Mouse (Mus musculus): ENCODE results near the gene Cldn18. TPM values are rescaled to one million over a fixed set of nuclear protein-coding genes. Genes with fewer than 3 reads are reported as not detected.

Gene Cldn18
- total and polyA plus RNA-seq, 3 experiments, result 0.27 TPM; not detected in 2

- ATAC-seq (ENCODE audit: extremely low read depth, insufficient number of reproducible peaks, low FRiP score, poor library complexity, severe bottlenecking) (no peak), DNase-seq (ENCODE audit: low spot score) (no peak)
- Histone ChIP-seq H3K4me1 (ENCODE audit: insufficient read depth, low read depth, low read length) (no peaks in the 10 kb centered on the region), H3K27me3 (ENCODE audit: insufficient read depth, low read length) (no peaks in the 10 kb centered on the region), H3K36me3 (replicated peaks) (no peaks in the 10 kb centered on the region), H3K4me3 (ENCODE audit: low read depth, low read length) (no peak overlapping the region), H3K9me3 (replicated peaks) (no peaks in the 10 kb centered on the region)
- TF ChIP-seq TAL1 (conservative IDR thresholded peaks at IDR 0.05; ENCODE audit: low read depth, low read length) (no peak), POLR2AphosphoS5 (IDR thresholded peaks at IDR 0.05; ENCODE audit: insufficient replicate concordance, low read depth, low read length) (no peak), CTCF (IDR thresholded peaks at IDR 0.05; ENCODE audit: low read depth, low read length) (no peak), GATA2 (IDR thresholded peaks at IDR 0.05; ENCODE audit: borderline replicate concordance, low read depth, low read length) (no peak), GATA1 (IDR thresholded peaks at IDR 0.05; ENCODE audit: borderline replicate concordance, low read length) (no peak)
Measured at GRCm38 (mm10) chr9:99671603-99672002, 45.5 kb downstream of the Cldn18 start.

DNA sequence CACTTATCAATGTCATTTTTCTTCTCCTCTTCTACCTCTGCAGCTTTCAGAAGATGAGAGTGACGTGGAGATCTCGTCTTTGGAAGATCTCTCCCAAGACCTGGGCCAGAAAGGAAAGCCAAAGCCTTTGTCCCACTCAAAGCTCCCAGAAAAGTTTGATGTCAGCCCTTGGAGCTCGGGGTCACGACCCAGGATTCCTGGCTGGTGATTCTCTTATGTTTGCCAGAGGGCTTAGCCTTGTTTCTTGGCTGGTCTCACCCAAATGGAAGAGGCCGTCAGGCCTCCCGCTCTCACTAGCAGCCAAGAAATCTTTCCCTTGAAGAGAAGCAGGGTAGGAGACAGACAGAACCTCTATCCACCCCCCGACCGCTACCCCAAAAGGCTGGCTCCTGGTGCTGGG, 49.5 kb downstream of the Cldn18 start:
- no peak overlapping the region for H3K4me3 ChIP-seq (ENCODE audit: low read depth, low read length)
- no peak for TF ChIP-seq CTCF (IDR thresholded peaks at IDR 0.05; ENCODE audit: low read depth, low read length)
- no peak for TF ChIP-seq GATA1 (IDR thresholded peaks at IDR 0.05; ENCODE audit: borderline replicate concordance, low read length)
- no peak for TF ChIP-seq GATA2 (IDR thresholded peaks at IDR 0.05; ENCODE audit: borderline replicate concordance, low read depth, low read length)
- TF ChIP-seq POLR2AphosphoS5 (IDR thresholded peaks at IDR 0.05; ENCODE audit: insufficient replicate concordance, low read depth, low read length), result no peak
- TF ChIP-seq TAL1 (conservative IDR thresholded peaks at IDR 0.05; ENCODE audit: low read depth, low read length), result no peak
- H3K4me1 ChIP-seq (ENCODE audit: insufficient read depth, low read depth, low read length), result no peaks in the 10 kb centered on the region
- ATAC-seq (ENCODE audit: extremely low read depth, insufficient number of reproducible peaks, low FRiP score, poor library complexity, severe bottlenecking) (no peak), DNase-seq (ENCODE audit: low spot score) (no peak)
- peaks cover 2% of the 10 kb centered on the region; the same call in 1 of the 2 replicates for H3K27me3 ChIP-seq (ENCODE audit: insufficient read depth, low read length)
- no peaks in the 10 kb centered on the region for H3K9me3 ChIP-seq (replicated peaks)
- H3K36me3 ChIP-seq (replicated peaks), result no peaks in the 10 kb centered on the region

GRCm38 (mm10) chr9:99662887-99663286, 54.2 kb downstream of the Cldn18 start:
- no peaks in the 10 kb centered on the region for H3K9me3 ChIP-seq (replicated peaks)
- no peaks in the 10 kb centered on the region for H3K4me1 ChIP-seq (ENCODE audit: insufficient read depth, low read depth, low read length)
- H3K36me3 ChIP-seq (replicated peaks), result no peaks in the 10 kb centered on the region
- ATAC-seq (ENCODE audit: extremely low read depth, insufficient number of reproducible peaks, low FRiP score, poor library complexity, severe bottlenecking), result no peak
- H3K27me3 ChIP-seq (ENCODE audit: insufficient read depth, low read length), result peaks cover 2% of the 10 kb centered on the region; the same call in 1 of the 2 replicates
- H3K4me3 ChIP-seq (ENCODE audit: low read depth, low read length), result no peak overlapping the region
- TF ChIP-seq GATA1 (IDR thresholded peaks at IDR 0.05; ENCODE audit: borderline replicate concordance, low read length) (no peak), CTCF (IDR thresholded peaks at IDR 0.05; ENCODE audit: low read depth, low read length) (no peak), POLR2AphosphoS5 (IDR thresholded peaks at IDR 0.05; ENCODE audit: insufficient replicate concordance, low read depth, low read length) (no peak), TAL1 (conservative IDR thresholded peaks at IDR 0.05; ENCODE audit: low read depth, low read length) (no peak), GATA2 (IDR thresholded peaks at IDR 0.05; ENCODE audit: borderline replicate concordance, low read depth, low read length) (no peak)
- no peak for DNase-seq (ENCODE audit: low spot score)

- no peak for TF ChIP-seq GATA2 (IDR thresholded peaks at IDR 0.05; ENCODE audit: borderline replicate concordance, low read depth, low read length)
- TF ChIP-seq CTCF (IDR thresholded peaks at IDR 0.05; ENCODE audit: low read depth, low read length), result peak; percentile 92
- Histone ChIP-seq H3K27me3 (ENCODE audit: insufficient read depth, low read length) (peaks cover 2% of the 10 kb centered on the region; the same call in 1 of the 2 replicates), H3K36me3 (replicated peaks) (no peaks in the 10 kb centered on the region), H3K9me3 (replicated peaks) (no peaks in the 10 kb centered on the region), H3K4me3 (ENCODE audit: low read depth, low read length) (no peak overlapping the region), H3K4me1 (ENCODE audit: insufficient read depth, low read depth, low read length) (no peaks in the 10 kb centered on the region)
- DNase-seq (ENCODE audit: low spot score) (peak; percentile 49), ATAC-seq (ENCODE audit: extremely low read depth, insufficient number of reproducible peaks, low FRiP score, poor library complexity, severe bottlenecking) (peak; percentile 34; the same call in 1 of the 2 replicates)
Measured at GRCm38 (mm10) chr9:99662406-99662805, 54.7 kb downstream of the Cldn18 start.

DNA sequence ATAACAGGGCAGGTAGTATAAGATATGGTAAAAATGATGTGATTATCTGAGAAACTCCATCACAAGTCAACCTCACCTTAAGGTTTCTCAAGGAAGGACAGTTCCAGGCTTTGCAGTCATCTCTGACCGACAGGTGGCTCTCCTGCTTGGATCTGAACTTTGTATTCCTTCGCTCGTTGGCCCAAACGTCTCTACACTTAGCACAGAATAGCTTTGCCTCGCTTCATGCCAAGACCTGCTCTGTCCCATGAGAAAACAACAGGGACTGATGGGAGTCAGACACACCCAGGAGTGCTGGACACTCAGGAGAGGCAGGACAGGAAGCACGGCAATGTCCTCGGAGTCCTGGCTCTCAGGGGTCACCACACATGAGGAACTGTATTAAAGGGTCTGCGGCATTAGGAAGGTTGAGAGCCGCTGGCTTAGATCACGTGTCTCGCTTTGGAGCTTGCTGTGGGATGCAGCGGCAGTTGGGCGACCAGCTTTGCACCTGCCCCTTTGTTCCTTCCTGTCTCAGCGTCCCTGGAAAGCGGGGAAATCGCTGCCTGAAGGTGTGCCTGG, 55.4 kb downstream of the Cldn18 start:
- DNase-seq (ENCODE audit: low spot score), result no peak
- no peaks in the 10 kb centered on the region for H3K4me1 ChIP-seq (ENCODE audit: insufficient read depth, low read depth, low read length)
- H3K4me3 ChIP-seq (ENCODE audit: low read depth, low read length), result no peak overlapping the region
- no peaks in the 10 kb centered on the region for H3K9me3 ChIP-seq (replicated peaks)
- peaks cover 2% of the 10 kb centered on the region; the same call in 1 of the 2 replicates for H3K27me3 ChIP-seq (ENCODE audit: insufficient read depth, low read length)
- ATAC-seq (ENCODE audit: extremely low read depth, insufficient number of reproducible peaks, low FRiP score, poor library complexity, severe bottlenecking), result no peak
- no peaks in the 10 kb centered on the region for H3K36me3 ChIP-seq (replicated peaks)
- no peak for TF ChIP-seq GATA2 (IDR thresholded peaks at IDR 0.05; ENCODE audit: borderline replicate concordance, low read depth, low read length)
- TF ChIP-seq TAL1 (conservative IDR thresholded peaks at IDR 0.05; ENCODE audit: low read depth, low read length), result no peak
- TF ChIP-seq GATA1 (IDR thresholded peaks at IDR 0.05; ENCODE audit: borderline replicate concordance, low read length), result no peak

- ATAC-seq (ENCODE audit: extremely low read depth, insufficient number of reproducible peaks, low FRiP score, poor library complexity, severe bottlenecking), result no peak
- H3K9me3 ChIP-seq (replicated peaks), result no peaks in the 10 kb centered on the region
Measured at GRCm38 (mm10) chr9:99660756-99661155, 56.3 kb downstream of the Cldn18 start.

More at GRCm38 (mm10) chr9:99660756-99661155, 56.3 kb downstream of the Cldn18 start:
- no peak for TF ChIP-seq POLR2AphosphoS5 (IDR thresholded peaks at IDR 0.05; ENCODE audit: insufficient replicate concordance, low read depth, low read length)
- no peak for TF ChIP-seq GATA1 (IDR thresholded peaks at IDR 0.05; ENCODE audit: borderline replicate concordance, low read length)
- TF ChIP-seq TAL1 (conservative IDR thresholded peaks at IDR 0.05; ENCODE audit: low read depth, low read length), result no peak
- TF ChIP-seq CTCF (IDR thresholded peaks at IDR 0.05; ENCODE audit: low read depth, low read length), result no peak
- TF ChIP-seq GATA2 (IDR thresholded peaks at IDR 0.05; ENCODE audit: borderline replicate concordance, low read depth, low read length), result no peak
- H3K36me3 ChIP-seq (replicated peaks), result no peaks in the 10 kb centered on the region
- no peak overlapping the region for H3K4me3 ChIP-seq (ENCODE audit: low read depth, low read length)
- no peak for DNase-seq (ENCODE audit: low spot score)
- H3K27me3 ChIP-seq (ENCODE audit: insufficient read depth, low read length), result peaks cover 2% of the 10 kb centered on the region; the same call in 1 of the 2 replicates
- H3K4me1 ChIP-seq (ENCODE audit: insufficient read depth, low read depth, low read length), result no peaks in the 10 kb centered on the region
